Mouse (Mus musculus) embryonic fibroblast, embryonic 13.5 days (primary cell): ENCODE results near the gene Gemin7.
"Not testable (repeated sequence)": the region's sequence is repeated elsewhere in the genome, so short reads cannot be mapped to it uniquely, and the experiment has no call there.

ENCODE experiments used
- CTCF ChIP-seq: IDR thresholded peaks from 2 replicates; pipeline ENCODE4 v1.5.1; 2011; ENCODE audit warnings: mild to moderate bottlenecking, control low read depth, low read length, moderate library complexity, borderline replicate concordance; ENCODE audit not compliant: insufficient read depth
- POLR2A ChIP-seq: IDR thresholded peaks from 2 replicates; pipeline ENCODE4 v1.6.1; 2011; ENCODE audit warnings: low read depth, mild to moderate bottlenecking, control low read depth, low read length, moderate library complexity

DNA sequence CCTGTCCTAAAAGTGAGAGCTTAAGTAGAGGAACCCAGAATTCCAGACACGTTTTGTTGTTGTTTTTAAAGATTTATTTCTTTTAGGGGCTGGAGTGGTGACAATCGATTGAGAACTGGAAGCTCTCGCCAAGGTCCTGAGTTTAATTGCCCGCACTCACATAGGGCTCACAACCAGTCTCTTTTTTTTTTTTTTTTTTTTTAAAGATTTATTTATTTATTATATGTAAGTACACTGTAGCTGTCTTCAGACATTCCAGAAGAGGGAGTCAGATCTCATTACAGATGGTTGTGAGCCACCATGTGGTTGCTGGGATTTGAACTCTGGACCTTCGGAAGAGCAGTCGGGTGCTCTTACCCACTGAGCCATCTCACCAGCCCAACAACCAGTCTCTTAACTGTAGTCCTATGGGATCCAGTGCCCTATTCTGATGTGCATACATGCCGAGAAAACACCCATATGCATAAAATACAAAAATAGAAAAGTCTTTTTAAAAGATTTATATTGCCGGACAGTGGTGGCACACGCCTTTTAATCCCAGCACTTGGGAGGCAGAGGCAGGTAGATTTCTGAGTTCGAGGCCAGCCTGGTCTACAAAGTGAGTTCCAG is 27.3 kb upstream of the Gemin7 start:
- TF ChIP-seq POLR2A, CTCF: not testable (repeated sequence)
